ENCODE assay signal across 11 mouse cellular contexts in the genomic region with DNA sequence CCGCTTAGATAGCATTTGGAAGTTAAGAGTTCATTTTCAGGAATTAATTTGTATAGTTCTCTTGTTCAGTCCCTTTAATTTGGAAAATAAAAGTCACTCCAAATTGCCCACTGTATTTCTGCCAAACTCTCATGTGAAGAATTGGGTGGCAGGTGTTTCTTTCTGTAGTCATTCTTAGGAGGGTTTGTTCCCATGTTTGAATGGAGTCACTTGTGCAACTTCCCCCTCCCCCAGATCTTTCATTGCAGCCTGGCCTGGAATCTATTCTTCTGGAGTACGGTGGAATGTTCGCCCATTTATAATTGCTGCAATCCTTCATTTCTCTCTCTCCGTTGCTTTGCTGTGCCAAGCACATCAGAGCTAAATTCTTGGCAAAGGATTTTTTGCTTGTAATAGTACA. TPM values are rescaled to one million over a fixed set of nuclear protein-coding genes. Genes with fewer than 3 reads are reported as not detected.
DNase-seq lines count a peak whose midpoint lies in the region; ATAC-seq and TF ChIP-seq lines count a peak whose summit lies in the region.
"Had no signal": no experiment of that assay in that cellular context is flagged by ENCODE, and none has a peak within 500 bp of the region (broad histone marks: within the 10 kb centered on the region; RNA-seq: fewer than 3 reads in every experiment).

No protein-coding gene starts in this region.

- no peak for DNase-seq in frontal cortex, postnatal 25 days (ENCODE audit: low spot score in 2 of 2)
- peak; percentile 94 for DNase-seq in Muller cell, postnatal 12 days (ENCODE audit: inconsistent ontology term)
- peak; percentile 3 for DNase-seq in left cerebral cortex, postnatal 4 days
- no peak for DNase-seq in cerebellum, adult 8-10 months
- DNase-seq in heart, adult 2 months, result no peak
- DNase-seq: heart, postnatal 36 days had no signal

- no peak for TF ChIP-seq CTCF in heart, adult 2 months (IDR thresholded peaks at IDR 0.05)

- WGBS in forebrain, embryonic 13.5 days, result 9% methylated on average over 4 of the region's 4 CpGs
- 59% methylated on average over 4 of the region's 4 CpGs for WGBS in heart, adult 2 months

- H3K4me1 ChIP-seq in forebrain, embryonic 13.5 days, result 0 out of 2 replicates have a peak, but pooled peaks cover 6% of the 10 kb centered on the region
- no peaks in the 10 kb centered on the region for H3K4me1 ChIP-seq in heart, adult 2 months (ENCODE audit: control insufficient read depth, insufficient read depth, low read length)
- H3K4me1 ChIP-seq: embryonic facial prominence, embryonic 13.5 days had no signal

- H3K79me2 ChIP-seq in heart, adult 2 months (replicated peaks; ENCODE audit: control insufficient read depth, insufficient read depth, low read length), result no peaks in the 10 kb centered on the region

- no peak for TF ChIP-seq EP300 in heart, adult 2 months (IDR thresholded peaks at IDR 0.05; ENCODE audit: insufficient read depth, low read depth, low read length)

- TF ChIP-seq POLR2A in heart, adult 2 months (IDR thresholded peaks at IDR 0.05; ENCODE audit: insufficient read depth, low read depth, low read length), result no peak

- ATAC-seq in frontal cortex, adult (ENCODE audit: low TSS enrichment), result peak; percentile 72
- ATAC-seq in forebrain, embryonic 13.5 days, result peak; percentile 87
- no peak for ATAC-seq in megakaryocyte-erythroid progenitor cell, adult 5-6 weeks (replicated peaks; ENCODE audit: low FRiP score, low TSS enrichment, poor library complexity, severe bottlenecking)

- H3K36me3 ChIP-seq in forebrain, embryonic 13.5 days (ENCODE audit: poor library complexity, severe bottlenecking), result no peaks in the 10 kb centered on the region
- H3K36me3 ChIP-seq in heart, adult 2 months (ENCODE audit: control insufficient read depth, insufficient read depth, low read length), result no peaks in the 10 kb centered on the region
- H3K36me3 ChIP-seq: embryonic facial prominence, embryonic 13.5 days had no signal

- H3K9me3 ChIP-seq in forebrain, embryonic 13.5 days (replicated peaks), result no peaks in the 10 kb centered on the region
- H3K9me3 ChIP-seq: embryonic facial prominence, embryonic 13.5 days had no signal

- intact Hi-C loops in left cerebral cortex, postnatal 4 days (cut with DNase I), result no loop called here
- intact Hi-C loops in heart, adult 2 months (cut with DNase I), result no loop called here

- no peak overlapping the region for H3K27ac ChIP-seq in forebrain, embryonic 13.5 days
- H3K27ac ChIP-seq in heart, adult 2 months, result no peak overlapping the region
- H3K27ac ChIP-seq: embryonic facial prominence, embryonic 13.5 days; liver, embryonic 14.5 days had no signal

- no peak overlapping the region for H3K9ac ChIP-seq in forebrain, embryonic 13.5 days
- H3K9ac ChIP-seq in heart, adult 2 months (ENCODE audit: low read depth, low read length), result no peak overlapping the region
- H3K9ac ChIP-seq: embryonic facial prominence, embryonic 13.5 days; liver, embryonic 14.5 days had no signal

- H3K4me2 ChIP-seq in forebrain, embryonic 13.5 days, result no peak overlapping the region
- H3K4me2 ChIP-seq: embryonic facial prominence, embryonic 13.5 days had no signal

- no peaks in the 10 kb centered on the region for H3K27me3 ChIP-seq in forebrain, embryonic 13.5 days
- H3K27me3 ChIP-seq in heart, adult 2 months (ENCODE audit: control insufficient read depth, insufficient read depth, low read length), result no peaks in the 10 kb centered on the region
- H3K27me3 ChIP-seq: embryonic facial prominence, embryonic 13.5 days had no signal

- no peak overlapping the region for H3K4me3 ChIP-seq in forebrain, embryonic 13.5 days
- H3K4me3 ChIP-seq in heart, adult 2 months, result no peak overlapping the region
- H3K4me3 ChIP-seq: embryonic facial prominence, embryonic 13.5 days had no signal

RNA-seq across cellular contexts. Expression of gene Gm10192, which starts 10.2 kb away (rescaled TPM):
- polyA plus RNA-seq in forebrain, embryonic 13.5 days (2015; fragmentation: Nextera tagmentation; extraction: Ambion mirVana), result not detected in 2 replicates
- not detected for total RNA-seq in left cerebral cortex, postnatal 4 days (2021)
- not detected in 2 replicates for total RNA-seq in megakaryocyte-erythroid progenitor cell, adult 5-6 weeks (2014; fragmentation: Nextera tagmentation)
- not detected in 2 replicates for total RNA-seq in megakaryocyte-erythroid progenitor cell, adult 5-6 weeks (2017)
- not detected for total RNA-seq in heart, adult 2 months (2021)
- polyA plus RNA-seq in heart, adult 2 months (2012; rRNA removed), result not detected in 2 replicates
- total RNA-seq: heart, postnatal 36 days had no signal
- polyA plus RNA-seq: embryonic facial prominence, embryonic 13.5 days; liver, embryonic 14.5 days had no signal

Comparison
In these comparisons a context has a peak if more than half of its experiments do, and no peak if none do; other contexts are left out.
1. DNase-seq: peak in Muller cell, postnatal 12 days (single experiment) and left cerebral cortex, postnatal 4 days (single experiment); none in frontal cortex, postnatal 25 days (0 of 2), cerebellum, adult 8-10 months (single experiment) and heart, adult 2 months (0 of 2).